Mouse (Mus musculus) gastrocnemius, postnatal 36 days (tissue): ENCODE measurements around the gene Ifitm5. TPM values are rescaled to one million over a fixed set of nuclear protein-coding genes. Genes with fewer than 3 reads are reported as not detected.

Source experiments
- DNase-seq, 2 experiments: peaks; one replicate each; pipeline ENCODE4 v3.0.0; 2022
- intact Hi-C: fragments of 180-260 bp; cut with DNase I; formaldehyde crosslinking; loops from one replicate; pipeline ENCODE4 v1.15.1; 2025
- total RNA-seq, 2 experiments: library from RNA; stranded (reverse); gene quantifications; 2 replicates each; pipeline ENCODE4 v1.2.3; 2021

Gene Ifitm5
- total RNA-seq, 2 experiments from 2014 or later = 0.35 TPM; not detected in 1

- intact Hi-C loops = no loop called here
- DNase-seq = no peak
Observed at GRCm38 (mm10) chr7:140966921-140967320, 16.8 kb upstream of the Ifitm5 start, which contains the start of gene Ifitm1. Ifitm1 (plus strand) TSS chr7:140967221.

GRCm38 (mm10) chr7:140962733-140963132 is 12.6 kb upstream of the Ifitm5 start:
- no peak for DNase-seq
- intact Hi-C loops = no loop called here

DNA sequence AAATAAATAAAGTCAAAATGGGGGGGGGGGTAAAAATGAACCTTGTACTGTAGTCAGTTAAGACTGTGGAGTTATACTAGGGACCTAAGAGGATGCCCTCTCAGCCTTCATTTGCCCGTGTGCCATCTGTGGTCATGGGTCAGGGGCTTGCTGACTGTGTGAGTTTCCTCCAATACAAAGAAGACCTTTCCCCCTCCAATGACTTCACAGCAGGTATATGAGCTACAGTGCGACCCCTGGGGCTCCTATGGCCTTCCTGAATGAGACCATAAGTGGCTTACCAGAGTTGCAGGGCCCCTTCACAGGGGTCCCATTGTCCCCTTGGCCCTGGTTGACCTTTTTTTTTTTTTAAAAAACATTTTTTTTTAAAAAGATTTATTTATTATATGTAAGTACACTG is 11.3 kb upstream of the Ifitm5 start:
- intact Hi-C loops = no loop called here

DNA sequence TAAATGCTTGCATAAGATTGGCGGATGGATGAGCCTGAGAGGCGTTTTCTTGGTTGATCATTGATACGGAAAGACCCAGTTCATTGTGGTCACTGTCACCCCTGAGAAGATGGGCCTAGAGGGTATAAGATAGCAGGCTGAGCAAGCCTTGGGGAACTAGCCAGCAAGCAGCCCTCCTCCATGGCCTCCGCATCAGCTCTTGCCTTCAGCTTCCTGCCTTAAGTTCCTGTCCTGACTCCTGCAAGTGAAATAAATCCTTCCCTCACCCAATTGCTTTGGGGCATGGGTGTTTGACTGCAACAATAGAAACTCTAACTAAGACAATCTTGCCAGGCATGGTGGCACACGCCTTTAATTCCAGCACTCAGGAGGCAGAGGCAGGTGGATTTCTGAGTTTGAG is 9.9 kb upstream of the Ifitm5 start:
- intact Hi-C loops = no loop called here
- no peak for DNase-seq

More for the DNA sequence above, 11.3 kb upstream of the Ifitm5 start:
- no peak for DNase-seq

GRCm38 (mm10) chr7:140959181-140959901 is 9.2 kb upstream of the Ifitm5 start:
- intact Hi-C loops = loop anchor here (5.0 kb wide), 1 partner anchor 88 kb away; no protein-coding TSS in a partner anchor
- DNase-seq = no peak

- no peak for DNase-seq
Observed at GRCm38 (mm10) chr7:140956556-140956869, 6.4 kb upstream of the Ifitm5 start.

DNA sequence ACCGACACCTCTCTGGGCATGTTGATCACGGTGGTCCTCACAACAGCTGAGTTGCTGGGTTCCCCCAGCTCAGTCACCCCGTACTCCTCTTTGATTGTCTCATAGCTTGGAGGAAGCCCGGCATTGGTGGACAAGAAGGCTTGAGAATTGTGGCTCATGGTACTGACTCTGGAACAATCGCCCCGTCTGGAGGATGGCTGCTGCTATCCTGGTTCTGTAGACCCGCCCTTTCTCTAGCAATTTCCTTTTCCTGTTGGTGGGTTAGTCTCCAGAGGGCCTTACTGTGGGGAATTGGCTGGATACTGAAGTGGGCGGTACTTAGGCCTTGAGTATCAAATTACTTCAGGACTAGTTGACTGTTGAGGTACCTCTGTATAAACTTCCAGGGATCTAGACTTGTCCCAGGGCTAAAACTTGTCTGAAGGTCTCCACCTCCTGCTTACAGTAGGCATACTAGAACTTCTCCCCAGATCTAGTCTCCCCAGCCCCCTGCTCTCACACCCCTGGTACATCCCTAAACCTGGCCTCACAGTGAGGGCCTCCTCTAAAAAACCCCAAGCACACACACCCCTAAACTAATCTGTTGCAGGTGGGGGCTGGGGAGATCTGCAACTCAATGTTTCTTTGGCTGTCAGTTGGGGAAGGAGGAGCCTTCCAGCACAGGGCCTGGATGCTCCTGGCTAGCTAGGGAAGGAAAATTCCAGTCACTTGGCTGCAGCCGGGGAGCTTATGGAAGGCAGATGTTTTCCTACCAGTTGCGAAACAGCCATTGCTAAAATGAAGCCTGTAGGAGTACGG is 5.9 kb upstream of the Ifitm5 start, which contains the start of the genes Gm45717 and Ifitm2:
Gm45717 (minus strand) TSS at position 180 of the 798 bp plus-strand sequence.
Ifitm2 (minus strand) TSS at position 230 of the 798 bp plus-strand sequence.
- DNase-seq = peak; percentile 75 to 81
- intact Hi-C loops = loop anchor here (5.0 kb wide), 1 partner anchor 91 kb away; no protein-coding TSS in a partner anchor

More at GRCm38 (mm10) chr7:140956556-140956869, 6.4 kb upstream of the Ifitm5 start:
- intact Hi-C loops = loop anchor here (5.0 kb wide), 1 partner anchor 91 kb away; no protein-coding TSS in a partner anchor

DNA sequence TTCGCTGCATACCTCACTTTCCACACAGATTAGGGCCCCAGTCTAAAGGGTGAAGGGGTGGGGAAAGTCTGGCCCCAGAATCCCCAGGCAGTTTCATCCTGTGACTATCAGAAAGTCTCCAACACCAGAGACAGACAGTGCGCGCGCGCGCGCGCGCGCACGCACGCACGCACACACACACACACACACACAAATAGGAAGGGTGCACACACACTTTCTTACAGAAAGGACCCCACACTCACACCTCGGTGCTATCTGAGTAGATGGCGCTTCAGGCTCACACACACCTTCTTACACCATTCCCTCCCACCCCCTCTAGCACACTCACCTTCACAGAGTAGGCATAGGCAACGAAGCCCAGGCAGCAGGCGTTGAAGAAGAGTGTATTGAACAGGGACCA is 5.3 kb upstream of the Ifitm5 start:
- intact Hi-C loops = loop anchor here (5.0 kb wide), 1 partner anchor 92 kb away; no protein-coding TSS in a partner anchor
- no peak for DNase-seq

DNA sequence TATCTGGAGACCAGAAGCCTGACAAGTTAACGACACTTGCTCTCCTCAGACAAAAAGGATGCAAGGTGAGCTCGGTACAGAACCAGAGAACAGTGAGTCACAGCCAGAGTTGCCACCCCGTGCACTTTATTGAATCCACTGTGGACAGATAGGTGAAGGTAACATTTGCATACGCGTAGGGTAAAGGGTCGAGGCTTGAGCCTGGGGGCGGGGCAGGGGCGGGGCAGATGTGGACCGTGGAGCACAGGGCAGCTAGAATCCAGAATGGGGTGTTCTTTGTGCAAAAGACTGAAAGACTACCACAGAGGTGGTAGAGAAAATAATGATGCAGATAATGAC is 4.6 kb upstream of the Ifitm5 start:
- intact Hi-C loops = loop anchor here (5.0 kb wide), 1 partner anchor 93 kb away; no protein-coding TSS in a partner anchor
- no peak for DNase-seq

- intact Hi-C loops = no loop called here
- DNase-seq = no peak
Observed at GRCm38 (mm10) chr7:140953800-140954732, 4.0 kb upstream of the Ifitm5 start.

- intact Hi-C loops = no loop called here
- DNase-seq = no peak
Observed at GRCm38 (mm10) chr7:140953133-140953532, 3.0 kb upstream of the Ifitm5 start.

GRCm38 (mm10) chr7:140952441-140952840 is 2.4 kb upstream of the Ifitm5 start:
- intact Hi-C loops = no loop called here
- DNase-seq = no peak

GRCm38 (mm10) chr7:140951765-140952164 is 1.7 kb upstream of the Ifitm5 start:
- intact Hi-C loops = no loop called here
- DNase-seq = peak in 1 of 2 experiments; percentile 3

GRCm38 (mm10) chr7:140951051-140951450 is 960 bp upstream of the Ifitm5 start:
- intact Hi-C loops = no loop called here
- peak; percentile 18 to 32 for DNase-seq

DNA sequence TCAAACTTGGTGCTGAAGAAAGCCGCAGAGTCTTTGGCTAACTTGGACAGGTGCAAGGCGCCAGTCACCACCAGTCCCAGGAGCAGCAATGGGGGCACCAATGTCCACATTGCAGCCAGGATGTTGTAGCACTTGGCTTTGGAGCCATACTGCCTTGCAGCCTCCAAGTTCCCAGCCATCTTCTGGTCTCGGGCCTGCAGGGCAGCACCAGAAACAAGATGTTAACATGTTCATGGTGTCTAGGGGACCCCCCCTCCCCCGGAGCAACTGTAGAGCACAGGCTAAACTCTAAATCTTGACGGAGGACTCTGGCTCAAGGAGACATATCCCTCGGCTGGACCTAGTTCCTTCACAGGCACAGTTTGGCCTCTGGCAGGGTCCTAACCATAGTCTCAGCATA is 836 bp downstream of the Ifitm5 start:
- peak in 1 of 2 experiments; percentile 2 for DNase-seq
- intact Hi-C loops = no loop called here

- intact Hi-C loops = no loop called here
- DNase-seq = peak in 1 of 2 experiments; percentile 2
Observed at GRCm38 (mm10) chr7:140948161-140948560, 1.9 kb downstream of the Ifitm5 start.

- intact Hi-C loops = no loop called here
- peak in 1 of 2 experiments; percentile 3 for DNase-seq
Observed at GRCm38 (mm10) chr7:140946980-140947379, 3.1 kb downstream of the Ifitm5 start.

DNA sequence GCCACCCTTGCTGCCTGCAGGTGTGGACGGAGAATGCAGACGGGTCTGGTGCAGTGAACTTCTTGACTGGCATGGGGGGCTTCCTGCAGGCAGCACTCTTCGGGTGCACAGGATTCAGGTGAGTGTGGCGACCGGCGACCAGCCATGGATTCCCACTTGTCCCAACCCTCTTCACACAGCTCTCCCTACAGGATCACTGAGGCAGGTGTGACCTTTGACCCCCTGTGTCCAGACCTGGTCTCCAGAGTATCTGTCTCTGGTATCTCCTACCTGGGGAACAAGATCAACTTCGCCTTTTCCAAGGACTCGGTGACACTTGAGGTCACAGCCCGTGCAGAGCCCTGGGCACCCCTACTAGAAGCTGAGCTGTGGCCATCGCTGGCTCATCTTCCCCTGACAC is 3.8 kb downstream of the Ifitm5 start:
- intact Hi-C loops = no loop called here
- DNase-seq = peak in 1 of 2 experiments; percentile 2

- intact Hi-C loops = no loop called here
- peak in 1 of 2 experiments; percentile 2 for DNase-seq
Observed at GRCm38 (mm10) chr7:140945247-140945646, 4.8 kb downstream of the Ifitm5 start.

- intact Hi-C loops = no loop called here
- DNase-seq = no peak
Observed at GRCm38 (mm10) chr7:140944236-140944635, 5.9 kb downstream of the Ifitm5 start.
